Mouse (Mus musculus): ENCODE data around the gene Aig1.

GRCm38 (mm10) chr10:13716132-13716531 is 152.6 kb downstream of the Aig1 start:
- TF ChIP-seq CTCF (IDR thresholded peaks at IDR 0.05; ENCODE audit: control insufficient read depth, insufficient read depth, insufficient read length) (no peak), MYOD1 (IDR thresholded peaks at IDR 0.05; ENCODE audit: control insufficient read depth, insufficient read length, low read depth) (no peak), MYOG (IDR thresholded peaks at IDR 0.05; ENCODE audit: control insufficient read depth, extremely low read depth, insufficient read length) (no peak), USF1 (IDR thresholded peaks at IDR 0.05; ENCODE audit: low read depth) (no peak)
